Mouse (Mus musculus): ENCODE measurements around the gene Cwc25. TPM values are rescaled to one million over a fixed set of nuclear protein-coding genes. Genes with fewer than 3 reads are reported as not detected.
"Not testable (repeated sequence)": the region's sequence is repeated elsewhere in the genome, so short reads cannot be mapped to it uniquely, and the experiment has no call there.

Cwc25 gene
- total RNA-seq, 2 experiments from 2014 or later: 10.8 to 11.7 TPM

DNA sequence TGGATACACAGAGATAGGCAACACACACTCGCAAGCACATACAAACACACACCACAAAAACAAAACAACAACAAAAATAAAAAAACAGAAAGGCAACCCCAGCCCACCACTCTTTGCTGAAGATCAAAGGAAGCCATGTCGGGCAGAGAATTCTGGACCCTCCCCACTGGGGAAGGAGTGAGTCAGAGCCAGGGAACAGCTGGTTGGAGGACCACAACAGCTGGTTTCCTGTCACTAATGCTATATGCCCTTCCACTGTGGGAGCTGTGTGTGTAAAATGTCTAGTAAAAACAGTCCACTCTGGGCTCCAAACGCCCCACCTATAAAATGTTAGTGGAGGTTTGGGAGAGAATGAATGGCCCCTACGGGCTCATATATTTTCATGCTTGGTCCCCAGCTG lies 45.0 kb downstream of the Cwc25 start:
- DNase-seq: no peak

DNA sequence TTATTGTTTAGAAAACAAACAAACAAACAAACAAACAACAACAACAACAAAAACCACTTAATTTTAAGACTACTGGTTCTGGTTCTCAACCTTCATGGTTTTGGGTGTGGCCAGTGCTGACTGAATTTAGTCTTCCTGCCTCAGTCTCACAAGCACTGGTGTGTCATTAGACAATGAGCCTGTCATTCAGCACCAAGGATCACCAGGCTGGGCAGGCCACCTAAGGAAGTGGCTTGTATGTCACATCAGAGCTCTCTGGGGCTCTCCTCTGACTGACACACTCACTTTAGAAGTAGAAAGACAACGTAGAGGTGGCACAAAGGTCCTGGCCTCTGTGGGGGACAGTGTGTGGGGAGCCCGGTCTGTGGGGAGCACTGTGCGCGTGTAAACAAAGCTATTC lies 47.3 kb downstream of the Cwc25 start:
- no peak for DNase-seq

DNA sequence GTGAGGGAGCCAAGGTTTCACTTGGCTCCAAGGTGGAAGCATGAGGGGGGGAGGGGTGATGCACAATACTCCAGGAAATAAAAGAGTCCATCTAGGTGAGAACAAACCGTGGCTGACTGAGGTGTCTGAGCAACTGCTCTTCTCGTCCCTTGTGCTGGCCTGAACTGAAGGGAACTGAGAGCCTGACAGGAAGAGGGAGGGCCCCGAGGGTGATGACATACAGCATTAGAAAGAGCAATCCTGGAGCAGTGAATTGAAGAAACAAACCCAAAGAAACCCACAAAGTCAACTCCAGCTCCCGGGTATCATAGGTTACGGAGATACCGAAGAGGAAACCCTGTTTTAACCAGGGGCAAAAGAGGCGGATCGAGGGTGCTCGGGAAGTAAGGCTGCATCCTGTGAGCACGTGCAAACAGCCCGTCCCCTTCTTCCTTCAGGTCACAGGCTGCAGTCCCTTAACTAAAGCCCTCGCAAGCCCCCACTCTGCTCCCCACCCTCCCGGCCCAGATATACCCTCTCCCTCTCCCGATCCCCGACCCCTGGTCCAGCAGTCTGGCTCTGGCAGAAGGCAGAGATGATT lies 48.0 kb downstream of the Cwc25 start:
- no peak for DNase-seq

DNA sequence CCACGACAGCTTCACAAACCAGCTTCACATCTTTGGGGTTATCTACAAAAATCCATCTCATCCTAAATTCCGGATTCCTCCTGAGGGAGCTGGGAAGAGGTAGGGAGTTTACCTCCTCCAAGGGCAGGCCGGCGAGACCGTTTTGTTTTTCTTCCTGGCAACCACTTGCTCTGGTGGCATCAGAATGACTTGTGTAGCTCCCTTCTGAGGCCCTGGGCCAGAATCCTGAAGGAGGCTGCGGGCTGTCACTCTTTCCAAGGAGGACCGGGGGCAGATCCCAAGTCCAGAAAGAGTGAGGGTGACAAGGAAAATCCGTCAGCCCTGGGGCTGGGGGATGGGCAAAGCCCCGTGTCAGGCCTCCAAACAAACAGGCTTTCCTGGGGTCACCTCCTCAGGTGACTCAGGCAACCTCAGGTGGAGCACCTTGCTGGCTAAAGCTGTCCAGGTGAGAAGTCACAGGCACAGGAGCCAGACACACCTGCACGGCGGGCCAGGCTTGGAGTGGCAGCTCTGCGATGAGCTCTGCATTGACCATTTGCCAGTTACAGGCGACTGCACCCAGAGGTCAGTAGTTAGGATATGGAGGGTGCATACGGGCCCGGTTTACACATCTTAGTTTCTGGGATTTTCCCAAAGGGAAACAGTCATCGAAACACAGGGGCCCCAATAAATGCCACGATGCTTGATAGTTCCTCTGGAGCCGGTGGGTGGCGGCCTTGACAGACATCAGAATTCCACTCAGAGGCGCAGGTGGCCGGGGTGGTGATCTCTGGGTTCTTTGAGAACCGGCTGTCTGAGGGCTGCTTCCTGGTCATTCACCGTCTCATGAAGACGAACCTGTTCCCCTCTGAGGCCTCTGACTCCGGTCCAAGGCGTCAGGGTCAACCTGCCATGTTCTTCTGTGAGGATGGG lies 48.7 kb downstream of the Cwc25 start:
- no peak for DNase-seq

DNA sequence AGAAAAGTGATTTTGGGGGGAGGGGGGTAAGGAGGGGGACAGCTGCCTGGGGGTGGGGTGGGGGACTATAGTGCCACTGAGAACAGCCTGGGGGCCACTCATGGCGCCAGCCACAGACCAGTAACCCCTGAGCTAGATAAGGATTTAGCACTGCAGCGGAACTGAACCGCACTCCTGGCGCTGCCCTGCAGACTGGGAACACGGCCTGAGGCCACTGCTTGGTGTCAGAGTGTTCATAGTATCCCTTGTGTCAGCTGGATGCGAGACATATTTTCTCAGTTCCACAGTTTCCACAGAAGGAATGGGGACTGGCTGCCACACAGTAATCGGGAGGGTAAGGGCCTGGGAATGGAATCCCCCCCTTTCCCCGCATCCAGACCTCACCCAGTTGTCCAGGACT lies 50.3 kb downstream of the Cwc25 start:
- DNase-seq: no peak

DNA sequence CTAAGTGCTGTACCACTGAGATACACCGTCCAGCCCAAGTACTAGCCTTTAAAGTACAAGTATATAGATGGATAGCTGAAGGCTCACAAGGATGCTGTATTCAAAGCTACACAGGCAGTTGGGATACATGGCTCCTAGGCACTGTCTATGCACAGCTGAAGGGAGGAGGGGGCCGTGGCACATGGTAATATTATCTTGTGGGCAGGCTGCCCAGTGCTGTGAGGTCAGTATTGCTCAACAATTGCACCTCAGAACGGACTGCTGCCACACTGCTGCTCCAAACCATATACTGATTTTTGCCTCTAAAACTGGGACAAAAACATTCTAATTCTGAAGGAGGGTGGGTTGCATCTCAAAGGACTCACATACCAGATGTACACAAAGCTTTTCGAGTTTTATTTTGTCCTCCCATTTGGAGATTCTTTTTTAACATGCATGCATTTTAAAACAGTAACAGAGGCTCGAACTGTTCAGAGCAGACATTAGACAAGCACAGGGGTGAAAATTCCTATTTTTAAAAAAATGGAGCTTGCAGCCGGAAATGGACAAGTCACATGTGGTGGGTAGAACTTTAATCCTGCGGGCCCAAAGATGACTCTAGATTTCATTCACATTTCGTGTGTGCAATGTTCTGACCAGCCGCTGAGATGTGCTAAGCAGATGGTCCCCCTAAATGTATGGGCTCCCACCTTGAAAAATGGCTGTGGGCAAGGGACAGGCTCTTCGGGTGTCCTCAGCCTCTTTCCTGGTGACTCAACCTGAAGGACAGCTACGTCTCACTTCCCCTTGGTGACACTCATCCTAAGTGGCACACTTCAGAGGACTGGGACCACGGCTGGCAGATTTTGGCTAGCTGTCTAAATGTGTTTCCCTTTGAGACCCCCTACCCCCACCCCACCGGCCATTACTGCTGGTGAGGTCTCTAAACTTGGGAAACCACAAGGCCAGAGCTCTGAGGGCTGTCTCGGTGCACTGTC lies 51.3 kb downstream of the Cwc25 start:
- DNase-seq: peak; percentile 60

DNA sequence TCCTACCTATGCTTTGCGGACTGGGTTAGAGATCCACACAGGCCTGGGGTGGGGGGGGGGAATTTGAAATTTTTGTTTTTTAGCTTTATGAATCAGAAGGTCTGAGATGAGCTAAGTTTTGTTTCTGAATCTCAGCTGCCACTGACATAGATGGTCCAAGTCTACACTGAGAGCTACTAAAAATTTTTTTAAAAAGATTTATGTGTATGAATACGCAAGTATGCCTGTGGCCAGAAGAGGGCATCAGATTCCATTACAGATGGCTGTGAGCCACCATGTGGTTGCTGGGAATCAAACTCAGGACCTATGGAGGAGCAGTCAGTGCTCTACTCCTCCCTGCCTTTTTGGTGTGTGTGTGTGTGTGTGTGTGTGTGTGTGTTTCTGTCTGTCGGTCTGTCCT lies 52.0 kb downstream of the Cwc25 start:
- no peak for DNase-seq

DNA sequence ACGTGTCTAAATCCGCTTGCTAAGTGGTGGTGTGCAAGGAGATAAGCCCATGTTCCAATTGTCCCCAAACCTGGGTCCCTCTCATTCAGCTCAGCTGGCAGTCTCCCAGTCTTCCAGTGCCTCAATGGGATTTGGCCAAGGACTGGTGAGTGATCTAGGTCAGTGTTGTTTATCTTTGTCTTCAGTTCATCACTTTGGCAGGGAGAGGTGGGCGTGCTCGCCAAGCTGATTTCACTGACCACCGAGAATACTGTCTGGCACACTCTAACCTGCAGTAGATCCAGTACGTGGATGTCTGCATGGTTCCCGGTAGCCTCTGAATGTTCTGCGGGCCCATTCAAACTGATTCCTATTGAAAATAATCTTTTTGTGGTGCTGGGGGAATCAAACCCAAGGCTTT lies 52.5 kb downstream of the Cwc25 start:
- no peak for DNase-seq

DNA sequence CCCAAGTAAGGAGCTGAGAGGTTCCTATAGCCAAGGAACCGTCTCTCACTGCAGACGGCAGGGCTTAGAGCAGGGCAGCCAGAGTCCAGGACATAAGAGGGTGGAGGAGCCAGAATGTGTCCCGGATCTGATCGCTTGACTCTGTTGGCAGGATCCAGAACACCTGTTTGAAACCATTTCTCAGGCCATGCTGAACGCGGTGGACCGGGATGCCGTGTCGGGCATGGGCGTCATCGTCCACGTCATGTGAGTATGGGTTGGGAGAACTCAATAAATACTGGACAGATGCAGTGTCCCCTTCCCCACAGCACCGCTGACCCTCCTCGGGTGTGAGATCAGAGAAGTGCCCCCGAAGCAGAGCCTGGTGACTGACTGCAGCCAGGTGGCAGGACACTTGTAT lies 54.1 kb downstream of the Cwc25 start:
- DNase-seq: no peak

DNA sequence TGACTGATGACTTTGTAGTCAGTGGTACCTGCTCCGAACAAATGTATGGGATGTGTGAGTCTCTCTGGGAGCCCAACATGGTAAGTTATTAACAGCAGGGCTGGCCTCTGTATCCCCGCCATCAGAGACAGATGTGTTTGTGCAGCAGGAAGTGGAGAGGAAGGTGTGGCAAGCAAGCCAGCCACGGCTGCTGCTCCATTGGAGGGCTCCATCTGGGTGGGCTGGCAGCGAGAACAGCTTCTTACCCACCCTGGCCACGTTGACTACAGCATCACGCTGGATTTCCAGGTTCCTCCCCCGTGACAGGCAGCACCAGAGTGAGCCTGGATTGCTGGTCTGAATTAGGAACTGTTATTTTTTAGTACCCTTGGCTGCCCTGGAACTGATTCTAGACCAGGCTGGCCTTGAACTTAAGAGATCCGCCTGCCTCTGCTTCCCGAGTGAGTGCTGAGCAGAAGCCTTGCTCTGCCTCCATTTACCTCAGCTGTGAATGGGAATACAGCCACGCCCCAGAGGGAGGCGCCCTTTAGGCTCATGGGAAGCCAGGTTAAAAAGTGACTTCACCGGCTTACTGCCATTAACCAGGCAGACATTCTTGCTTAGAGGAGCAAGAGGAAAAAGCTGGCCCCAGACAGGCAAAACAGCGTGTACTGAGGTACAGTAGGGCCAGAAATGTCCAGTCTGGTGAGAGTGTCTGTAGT lies 55.0 kb downstream of the Cwc25 start:
- DNase-seq: no peak

DNA sequence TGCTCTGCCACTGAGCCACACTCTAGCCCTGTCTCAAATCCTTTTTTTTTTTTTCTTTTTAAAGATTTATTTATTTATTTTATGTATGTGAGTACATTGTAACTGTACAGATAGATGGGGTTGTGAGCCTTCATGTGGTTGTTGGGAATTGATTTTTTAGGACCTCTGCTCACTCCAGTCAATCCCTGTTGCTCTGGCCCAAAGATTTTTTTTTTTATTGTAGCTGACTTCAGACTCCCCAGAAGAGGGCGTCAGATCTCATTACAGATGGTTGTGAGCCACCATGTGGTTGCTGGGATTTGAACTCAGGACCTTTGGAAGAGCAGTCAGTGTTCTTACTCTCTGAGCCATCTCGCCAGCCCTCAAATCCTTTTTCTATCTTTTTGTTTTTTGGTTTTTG lies 56.3 kb downstream of the Cwc25 start:
- DNase-seq: not testable (repeated sequence)

DNA sequence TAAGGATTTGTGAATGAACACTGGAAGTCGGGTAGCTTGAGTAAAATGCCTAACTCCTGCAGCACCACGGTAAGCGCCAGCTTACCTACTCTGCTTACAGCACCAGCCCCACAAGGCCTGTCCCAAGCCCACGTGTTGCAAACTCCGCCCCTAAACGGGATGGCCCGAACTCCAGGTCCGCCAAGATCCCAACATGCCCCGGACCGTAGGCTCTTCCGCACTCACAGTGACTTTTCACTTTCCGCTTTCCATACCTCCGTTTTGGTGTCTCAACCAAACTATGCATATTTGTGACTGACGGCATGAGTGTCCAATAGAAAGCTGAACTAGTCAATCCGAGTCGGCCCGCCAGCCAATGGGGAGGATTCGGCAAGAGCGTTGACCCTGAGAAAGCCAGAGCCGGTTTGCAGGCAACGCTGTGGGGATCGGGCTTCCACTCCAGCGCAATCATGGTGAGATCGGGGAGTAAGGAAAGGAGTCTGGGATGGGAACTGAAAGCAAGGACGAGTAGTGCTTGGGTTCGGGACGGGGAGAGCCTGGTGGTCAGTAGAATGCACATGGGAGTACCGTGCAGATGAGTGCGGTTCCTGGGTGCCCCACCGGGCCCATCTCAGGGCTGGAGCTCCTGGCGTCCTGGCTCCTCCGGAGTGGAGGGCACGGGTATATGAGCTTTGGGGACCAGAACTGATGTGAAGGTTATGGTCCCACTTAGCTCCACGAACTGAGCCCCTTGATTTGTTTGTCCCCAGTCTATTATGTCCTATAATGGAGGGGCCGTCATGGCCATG lies 63.1 kb downstream of the Cwc25 start, which contains the start of gene Psmb3:
Gene Psmb3, plus strand, starts transcription at position 361 of the 788 bp plus-strand sequence.
- DNase-seq: peak; percentile 100

DNA sequence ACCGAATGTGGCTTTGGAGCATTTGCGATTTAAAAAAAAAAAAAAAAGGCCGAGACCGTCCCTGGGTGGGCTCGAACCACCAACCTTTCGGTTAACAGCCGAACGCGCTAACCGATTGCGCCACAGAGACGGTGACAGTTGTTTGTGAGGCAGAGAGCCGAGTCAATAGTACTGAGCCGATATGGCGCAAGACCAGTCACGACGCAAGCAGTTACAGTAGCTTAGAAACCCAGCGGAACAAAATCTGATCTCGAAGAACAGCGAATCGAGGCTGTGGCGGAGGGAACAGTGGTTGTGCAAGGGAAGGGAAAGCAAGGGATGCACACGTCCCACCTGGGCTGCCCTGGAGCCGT lies 64.0 kb downstream of the Cwc25 start:
- peak; percentile 94 for DNase-seq

DNA sequence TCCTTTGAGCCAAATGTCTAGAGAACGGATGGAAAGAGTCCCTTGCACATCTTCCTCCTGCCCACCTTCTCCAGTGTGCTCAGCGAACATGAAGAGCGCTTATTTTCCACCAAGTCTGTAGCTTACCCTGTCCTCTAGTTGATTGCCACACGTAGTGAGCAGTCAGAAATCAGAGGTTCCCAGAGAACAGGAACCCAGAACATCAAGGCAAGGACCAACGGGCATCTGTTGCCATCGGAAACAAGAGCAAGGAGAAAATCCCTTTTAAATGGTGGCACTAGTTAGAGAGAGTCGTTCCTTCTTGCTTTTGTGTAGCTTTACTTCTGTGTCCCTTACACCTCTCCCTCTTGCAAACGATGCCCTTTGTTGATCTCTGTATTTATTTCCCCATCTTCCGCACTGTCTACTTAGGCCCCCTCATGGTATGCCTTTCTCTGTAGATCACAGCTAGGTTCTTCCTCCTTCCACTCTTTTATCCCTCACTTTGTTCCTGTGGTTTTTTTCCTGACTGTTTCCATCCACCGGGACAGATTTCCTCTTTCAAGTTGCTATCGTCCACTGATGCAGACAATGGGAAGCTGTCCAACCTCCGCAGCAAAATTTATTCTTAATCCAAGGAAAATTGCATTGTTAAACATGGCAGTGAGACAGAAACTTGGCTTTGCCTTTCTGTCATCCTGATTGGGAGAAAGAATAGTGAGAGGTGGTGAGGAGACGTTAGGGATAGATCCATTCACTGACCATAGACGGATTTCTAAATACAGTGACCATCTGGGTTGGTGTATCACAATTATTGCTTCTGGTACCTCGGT lies 64.6 kb downstream of the Cwc25 start:
- no peak for DNase-seq

DNA sequence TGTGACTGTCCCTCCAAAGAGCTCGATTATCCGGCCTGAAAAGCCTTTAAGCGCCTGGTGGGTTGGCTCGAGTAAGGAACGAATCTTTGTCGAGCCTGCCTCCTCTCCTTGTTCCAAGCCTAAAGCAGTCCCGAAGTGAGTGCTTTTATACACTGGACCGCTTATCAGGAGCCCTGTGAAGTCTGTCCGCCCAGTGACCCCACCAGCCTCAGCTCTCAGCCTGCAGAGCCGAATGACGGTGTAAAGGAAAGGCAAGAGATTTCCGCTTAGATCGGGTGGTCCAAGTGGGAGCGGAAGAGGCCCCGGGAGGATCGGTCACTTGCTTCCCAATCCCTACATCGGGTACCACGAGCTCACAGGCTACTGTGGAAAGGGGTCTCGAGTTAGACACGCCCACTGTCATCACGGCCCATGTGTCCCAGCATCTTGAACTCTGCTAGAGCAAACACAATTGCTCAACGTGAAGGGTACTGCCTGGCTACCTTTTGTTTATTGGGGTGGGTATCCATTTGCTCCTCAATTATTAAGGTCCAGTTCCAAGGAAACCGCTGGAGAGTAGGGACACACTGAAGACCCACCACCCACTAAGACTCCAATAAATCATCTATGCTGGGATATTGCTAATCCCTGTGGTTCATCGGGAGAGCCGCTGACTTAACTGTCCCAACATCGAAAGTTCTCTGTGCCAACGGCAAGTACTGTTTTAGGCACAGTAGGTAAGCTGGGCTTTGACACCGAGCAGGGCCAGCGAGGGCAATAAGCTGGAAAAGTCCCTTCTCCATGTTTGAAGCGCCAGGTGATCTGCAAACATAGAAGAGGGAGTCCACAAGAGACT lies 65.4 kb downstream of the Cwc25 start:
- DNase-seq: peak; percentile 55

DNA sequence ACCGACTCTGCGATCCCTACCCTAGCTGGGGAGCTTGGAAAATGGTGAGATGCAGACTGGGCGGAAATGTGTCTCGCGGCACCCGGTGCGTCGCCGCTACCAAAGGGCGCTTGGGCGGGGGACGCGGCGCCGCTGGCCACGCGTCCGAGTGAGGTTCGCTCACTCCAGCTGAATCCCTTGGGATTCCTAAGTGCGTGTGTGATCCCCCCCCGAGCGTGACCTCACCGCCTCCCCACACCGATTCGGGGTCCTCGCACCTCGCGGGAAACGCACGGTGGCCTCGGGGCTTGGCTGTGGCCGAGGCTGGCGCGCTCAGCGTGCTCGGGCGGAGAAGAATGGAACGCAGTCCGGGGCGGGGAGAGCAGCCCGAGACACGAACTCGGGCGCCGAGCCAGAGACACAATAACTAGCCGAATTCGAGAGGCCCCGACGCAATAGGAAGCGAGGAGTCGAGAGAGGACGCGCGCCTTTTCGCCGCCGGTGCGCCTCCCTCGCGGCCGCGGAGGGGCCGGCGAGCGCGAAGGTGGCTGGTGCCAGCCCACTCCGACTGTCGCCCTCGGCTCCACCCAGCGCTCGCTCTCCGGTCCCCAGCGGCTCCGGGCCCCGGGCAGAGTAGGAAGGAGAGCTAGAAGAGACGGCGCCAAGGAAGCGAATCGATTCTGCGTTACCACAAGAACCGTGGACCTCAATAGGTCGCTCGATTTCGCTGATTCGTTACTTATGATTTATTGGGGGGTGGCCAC lies 66.2 kb downstream of the Cwc25 start, which contains the start of gene Pcgf2:
Gene Pcgf2, minus strand, starts transcription at position 495 of the 743 bp plus-strand sequence.
- peak; percentile 90 for DNase-seq

DNA sequence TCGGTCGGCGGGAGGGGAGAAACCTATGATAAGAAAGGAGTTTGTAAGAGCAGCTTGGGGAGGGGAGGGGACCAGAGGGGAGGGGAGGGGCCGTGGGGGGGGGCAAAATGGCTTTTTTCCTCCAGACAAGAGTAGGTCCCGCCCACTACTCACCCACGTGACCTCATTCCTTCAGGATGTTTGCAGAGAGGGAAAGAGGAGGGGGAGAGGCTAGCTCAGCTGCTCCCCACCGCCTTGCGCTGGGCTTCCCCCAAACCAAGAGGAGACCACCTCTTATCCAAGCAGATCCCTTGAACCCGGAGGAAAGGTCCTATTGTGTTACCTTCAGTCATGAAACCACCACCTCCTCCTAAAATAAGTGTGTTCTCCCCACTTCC lies 66.7 kb downstream of the Cwc25 start:
- DNase-seq: peak; percentile 91

DNA sequence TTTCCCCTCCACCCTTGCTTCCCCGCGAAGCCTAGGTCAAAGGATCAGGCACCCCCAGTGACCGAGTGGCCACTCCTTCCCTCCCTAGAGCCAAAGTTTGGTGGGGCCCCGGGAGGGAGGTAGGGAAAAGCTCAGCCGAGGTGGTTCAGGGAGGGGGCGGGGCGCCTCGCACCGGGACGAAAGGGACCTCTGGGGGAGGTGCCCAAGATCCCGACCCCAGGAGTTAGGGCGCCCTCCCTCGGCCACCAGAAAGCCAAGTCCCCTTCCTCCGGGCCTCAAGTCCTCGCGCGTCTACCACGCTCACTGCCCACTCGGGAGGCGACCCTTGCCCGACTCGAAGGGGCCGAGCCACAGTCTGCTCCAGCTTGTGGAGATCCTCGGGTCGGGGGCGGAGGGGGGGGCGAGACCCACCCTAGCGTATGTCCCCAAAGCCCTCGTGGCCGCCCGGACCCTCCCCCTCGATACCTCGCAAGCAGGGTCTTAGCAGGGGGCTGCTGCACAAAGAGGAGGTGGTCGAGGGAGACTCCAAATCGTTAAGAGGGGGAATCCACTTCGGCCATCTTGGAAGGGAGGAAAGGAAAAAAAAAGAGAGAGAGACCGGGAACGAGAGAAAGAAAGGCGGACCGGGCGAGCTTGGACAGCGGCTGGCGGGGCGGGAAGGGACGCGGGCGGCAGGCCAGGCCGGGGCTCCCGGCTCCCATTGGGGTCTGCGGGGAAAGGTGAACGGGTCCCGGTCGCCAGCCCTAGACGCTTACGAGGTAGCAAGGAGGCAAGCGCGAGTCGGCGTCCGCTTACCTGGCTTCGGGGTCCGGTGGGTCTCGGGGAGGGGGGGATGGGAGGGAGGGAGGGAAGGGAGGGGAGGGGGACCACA lies 67.4 kb downstream of the Cwc25 start:
- DNase-seq: peak; percentile 90

Data from heart, postnatal 4 days (tissue).